Mouse (Mus musculus) frontal cortex, adult (tissue): ENCODE measurements around the gene Olfr1318.
A peak's percentile ranks its signal among the peaks of the same experiment; 100 is the strongest.

ENCODE experiments used
- ATAC-seq: cut with Nextera tagmentation; 2 replicates; pipeline ENCODE4 v1.9.2; 2017; ENCODE audit warnings: mild to moderate bottlenecking, moderate library complexity, mixed read lengths; ENCODE audit not compliant: low TSS enrichment

Gene Olfr1318

GRCm38 (mm10) chr2:112153898-112154297 lies at the start of gene Olfr1318:
TSS of gene Olfr1318 (plus strand) at chr2:112154198.
- no peak for ATAC-seq

GRCm38 (mm10) chr2:112115340-112115739 lies 38.7 kb upstream of the Olfr1318 start, which contains the start of gene Olfr1315-ps1:
TSS of gene Olfr1315-ps1 (minus strand) at chr2:112115440.
- ATAC-seq, result no peak

GRCm38 (mm10) chr2:112134877-112135276 lies 19.1 kb upstream of the Olfr1318 start, which contains the start of gene Olfr1316:
TSS of gene Olfr1316 (minus strand) at chr2:112134977.
- no peak for ATAC-seq

- ATAC-seq, result no peak
These were observed 14.0 kb upstream of the Olfr1318 start, which contains the start of gene Olfr1317 for GRCm38 (mm10) chr2:112140029-112140428. TSS of gene Olfr1317 (plus strand) at chr2:112140329.

- peak; percentile 93 for ATAC-seq
These were observed 42.9 kb downstream of the Olfr1318 start for GRCm38 (mm10) chr2:112196859-112197258.

- ATAC-seq, result no peak
These were observed 49.1 kb downstream of the Olfr1318 start for GRCm38 (mm10) chr2:112203056-112203455.
